Mouse (Mus musculus) brain, adult 2 months (tissue): Measurements from ENCODE around the gene Haao.
A peak's percentile ranks its signal among the peaks of the same experiment; 100 is the strongest.
"Not testable (repeated sequence)": the region's sequence is repeated elsewhere in the genome, so short reads cannot be mapped to it uniquely, and the experiment has no call there.

Experiments used
- DNase-seq: peaks from one replicate; pipeline ENCODE4 v3.0.0; 2011; ENCODE audit warnings: low read depth, low spot score

The Haao gene

DNA sequence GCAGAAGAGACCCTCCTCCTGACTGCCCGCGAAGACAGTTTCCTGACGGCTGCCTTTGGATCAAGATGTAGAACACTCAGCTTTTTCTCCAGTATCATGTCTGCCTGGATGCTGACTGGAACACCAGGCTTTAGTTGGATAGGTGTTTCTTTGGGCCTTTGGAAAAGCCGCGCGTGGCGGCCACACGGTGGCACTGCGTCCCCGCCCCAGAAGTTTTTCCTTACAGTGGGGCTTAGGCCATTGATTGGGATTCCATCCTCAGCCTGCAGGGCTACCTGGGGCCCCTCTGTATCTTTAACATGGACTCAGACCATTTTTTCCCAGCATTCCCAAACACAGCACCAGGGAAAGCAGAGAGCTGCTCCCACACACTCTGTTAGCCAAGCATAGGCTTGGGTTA is 18.8 kb upstream of the Haao start:
- peak; percentile 67 for DNase-seq

DNA sequence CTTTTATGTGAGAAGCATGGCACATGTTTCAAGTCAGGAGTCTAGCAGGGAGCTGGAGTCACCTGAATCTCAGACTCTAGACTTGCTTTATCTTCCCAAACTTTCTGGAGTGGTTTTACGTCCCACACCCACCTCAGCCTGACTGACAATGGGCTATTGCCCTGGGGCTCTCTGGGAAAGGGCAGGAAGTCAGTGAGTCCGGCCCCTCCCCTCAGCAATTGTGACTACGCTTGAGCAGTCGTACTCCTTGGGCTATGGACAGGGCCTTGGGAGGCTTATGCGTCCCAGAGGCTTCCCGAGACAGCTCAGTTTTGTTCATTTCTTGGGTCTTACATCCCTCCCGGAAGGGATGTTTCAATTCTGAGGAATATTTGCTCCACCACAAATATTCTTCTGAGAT is 17.6 kb upstream of the Haao start:
- no peak for DNase-seq

DNA sequence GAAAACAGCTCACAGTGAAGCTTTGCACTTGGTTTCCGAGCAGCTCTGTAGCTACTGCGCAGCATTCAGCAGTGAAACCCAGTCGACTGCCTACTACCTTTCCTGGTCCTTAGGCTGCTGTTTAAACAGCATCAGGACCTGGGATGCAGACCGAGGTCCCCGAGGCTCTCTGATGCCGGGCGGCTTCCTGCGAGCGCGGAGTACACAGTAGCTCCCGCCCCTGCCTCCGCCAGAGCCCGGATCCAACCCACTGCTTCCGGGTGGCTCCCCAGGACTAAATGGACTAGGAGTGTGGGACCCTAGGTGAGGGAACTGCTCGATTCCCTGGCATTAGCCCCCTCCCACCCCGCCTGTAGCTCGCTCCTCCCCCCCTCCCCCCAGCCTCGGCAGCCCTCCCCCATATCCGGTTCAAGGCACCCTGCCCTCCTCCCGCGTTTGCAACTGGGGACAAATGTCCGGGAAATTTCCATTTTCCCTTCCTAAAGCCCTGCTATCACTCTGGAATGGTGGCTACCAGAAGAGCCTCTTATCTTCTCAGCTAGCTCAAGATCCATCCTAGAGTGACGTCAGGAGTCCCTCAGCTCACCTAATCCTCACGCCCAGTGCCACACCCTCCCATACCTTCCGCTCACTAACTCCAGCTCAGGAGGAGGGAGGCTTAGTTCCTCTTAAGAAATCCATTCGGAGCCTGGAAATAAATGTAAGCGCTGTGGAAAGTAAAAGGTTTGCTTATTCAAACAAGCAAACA is 14.5 kb upstream of the Haao start:
- DNase-seq, result peak; percentile 87

DNA sequence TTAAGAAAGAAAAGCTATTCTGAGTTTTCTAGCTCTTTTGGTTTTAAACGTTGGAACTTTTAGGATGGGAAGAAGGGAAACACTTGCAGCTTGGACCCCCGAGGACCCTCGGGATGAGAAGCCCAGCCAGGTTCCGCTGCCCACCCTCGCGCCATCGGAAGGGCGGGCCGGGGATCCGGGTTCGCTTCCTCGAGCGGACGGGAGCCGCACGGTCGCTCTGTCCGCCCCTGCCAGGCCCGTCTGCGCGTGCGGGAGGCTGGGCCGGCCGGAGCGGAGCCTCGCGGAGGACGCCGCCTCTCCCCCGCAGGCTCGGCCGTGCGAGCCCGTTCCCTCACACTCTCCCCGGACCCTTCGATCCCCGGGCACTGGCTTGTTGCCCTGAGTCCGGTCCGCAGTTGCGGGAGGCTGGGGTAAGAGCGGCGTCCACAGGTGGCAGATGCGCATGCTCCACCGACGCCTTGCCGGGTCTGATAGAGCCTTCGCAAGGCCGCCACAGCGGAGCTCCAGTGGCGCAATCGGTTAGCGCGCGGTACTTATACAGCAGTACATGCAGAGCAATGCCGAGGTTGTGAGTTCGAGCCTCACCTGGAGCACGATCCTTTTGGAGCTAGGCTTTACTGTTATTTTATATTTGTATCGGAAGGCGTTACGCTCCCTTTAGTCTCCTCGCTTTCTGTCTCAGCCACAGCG is 13.8 kb upstream of the Haao start:
- peak; percentile 97 for DNase-seq

DNA sequence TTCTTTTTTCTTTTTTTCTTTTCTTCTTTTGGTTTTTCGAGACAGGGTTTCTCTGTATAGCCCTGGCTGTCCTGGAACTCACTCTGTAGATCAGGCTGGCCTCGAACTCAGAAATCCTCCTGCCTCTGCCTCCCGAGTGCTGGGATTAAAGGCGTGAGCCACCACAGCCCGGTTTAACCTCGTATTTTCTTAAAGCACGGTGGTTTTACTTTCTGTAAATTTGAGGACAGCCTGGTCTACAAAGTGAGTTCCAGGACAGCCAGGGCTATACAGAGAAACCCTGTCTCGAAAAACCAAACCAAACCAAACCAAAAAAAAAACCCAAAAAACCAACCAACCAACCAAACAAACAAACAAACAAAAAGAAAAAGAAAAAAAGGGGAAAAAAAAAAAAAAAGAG is 13.2 kb upstream of the Haao start:
- DNase-seq, result not testable (repeated sequence)

DNA sequence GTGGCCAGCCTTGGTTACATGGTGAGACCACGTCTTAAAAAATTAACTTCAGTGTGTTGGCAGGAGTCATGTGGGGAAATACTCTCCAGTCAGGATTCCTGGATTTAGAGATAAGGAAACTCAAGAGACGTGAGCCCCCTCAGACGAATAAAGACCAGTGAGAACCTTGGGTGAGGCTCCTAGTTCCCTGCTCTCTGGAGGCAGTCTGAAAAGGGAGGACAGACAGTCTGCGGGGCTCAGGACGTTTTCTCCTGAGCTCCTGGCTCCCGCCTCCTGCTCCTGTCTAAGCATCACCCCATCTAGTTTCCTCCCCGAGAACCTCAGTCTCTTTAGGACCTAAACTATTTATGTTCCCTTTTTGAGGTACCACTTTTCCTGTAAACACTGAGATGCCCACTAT is 12.5 kb upstream of the Haao start:
- no peak for DNase-seq

DNA sequence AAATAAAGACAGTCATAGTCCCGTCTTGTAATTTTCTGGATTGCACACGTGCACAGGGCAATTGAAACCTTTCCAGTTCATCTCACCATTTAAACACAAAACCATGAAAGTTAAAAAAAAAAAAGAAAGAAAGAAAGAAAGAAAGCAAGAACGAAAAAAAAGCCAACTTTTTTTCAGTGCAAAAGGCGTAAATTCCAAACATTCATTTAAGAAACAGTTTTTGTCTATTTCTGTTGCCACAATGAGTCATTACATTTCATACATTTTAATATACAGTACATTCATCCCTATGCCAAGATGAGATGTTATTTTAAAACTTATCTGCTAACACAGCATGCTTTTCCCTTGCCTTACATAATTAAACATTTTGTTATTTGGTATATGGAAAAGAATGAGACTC is 11.9 kb upstream of the Haao start:
- peak; percentile 55 for DNase-seq

DNA sequence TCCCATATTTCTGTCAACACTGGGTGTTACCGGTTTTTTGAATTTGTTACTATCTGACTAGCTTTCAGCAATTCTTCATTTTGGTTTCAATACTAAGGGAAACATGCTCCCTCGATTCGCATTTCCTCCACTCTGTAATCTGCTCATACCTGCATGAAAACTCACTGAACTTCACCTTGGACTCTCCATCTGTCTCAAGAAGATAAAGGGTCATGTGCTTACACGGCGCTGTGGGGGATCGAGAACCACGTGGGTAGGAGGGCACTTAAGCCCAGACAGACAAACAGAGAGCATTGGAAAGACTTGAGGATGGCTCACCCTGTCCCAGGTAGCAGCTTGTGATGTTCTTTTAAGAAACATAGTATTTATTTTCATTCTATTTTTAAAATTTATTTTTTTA is 10.7 kb upstream of the Haao start:
- no peak for DNase-seq

DNA sequence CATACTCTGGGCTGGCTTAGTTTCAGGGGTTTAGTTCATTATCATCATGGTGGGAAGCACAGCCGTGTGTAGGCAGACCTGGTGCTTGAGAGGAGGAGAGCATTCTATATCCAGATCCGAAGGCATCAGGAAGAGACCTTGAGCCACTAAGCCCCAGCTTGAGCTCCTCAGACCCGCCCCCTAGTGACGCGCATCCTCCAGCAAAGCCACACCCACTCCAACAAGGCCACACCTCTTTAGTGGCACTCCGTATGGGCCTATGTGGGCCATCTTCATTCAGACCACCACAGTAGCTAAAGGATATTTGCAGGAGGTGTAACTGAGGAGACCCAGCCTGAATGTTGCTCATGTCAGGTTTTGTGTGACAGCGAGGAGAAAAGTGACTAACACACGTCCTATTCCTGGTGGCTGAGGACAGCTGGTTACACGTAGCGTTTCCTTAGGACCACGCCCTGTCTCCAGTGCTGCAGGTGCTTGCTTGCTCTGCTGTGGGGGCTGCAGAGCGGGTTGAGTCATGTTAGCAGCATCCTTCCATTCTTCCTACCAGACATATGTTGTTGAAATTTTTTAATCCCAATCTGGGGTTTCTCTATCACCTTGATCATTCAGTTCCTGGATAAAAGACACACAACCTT is 6.6 kb upstream of the Haao start:
- peak; percentile 76 for DNase-seq

DNA sequence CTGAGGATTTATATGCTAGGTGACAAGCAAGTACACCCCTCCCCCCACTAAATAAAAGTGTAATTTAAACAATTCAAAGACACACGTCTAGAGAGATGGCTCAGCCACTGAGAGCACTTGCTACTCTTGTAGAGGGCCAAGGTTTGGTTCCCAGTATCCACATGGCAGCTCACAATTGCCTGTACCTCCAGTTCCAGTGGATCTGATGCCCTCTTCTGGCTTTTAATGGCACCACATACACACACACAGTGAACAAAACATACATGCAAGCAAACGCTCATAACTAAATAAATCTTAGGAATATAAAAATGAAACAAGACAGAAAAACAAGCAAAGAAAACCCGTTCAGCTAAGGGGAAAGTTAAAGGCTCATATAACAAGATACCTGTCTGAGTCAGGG is 6.1 kb upstream of the Haao start:
- DNase-seq, result no peak

DNA sequence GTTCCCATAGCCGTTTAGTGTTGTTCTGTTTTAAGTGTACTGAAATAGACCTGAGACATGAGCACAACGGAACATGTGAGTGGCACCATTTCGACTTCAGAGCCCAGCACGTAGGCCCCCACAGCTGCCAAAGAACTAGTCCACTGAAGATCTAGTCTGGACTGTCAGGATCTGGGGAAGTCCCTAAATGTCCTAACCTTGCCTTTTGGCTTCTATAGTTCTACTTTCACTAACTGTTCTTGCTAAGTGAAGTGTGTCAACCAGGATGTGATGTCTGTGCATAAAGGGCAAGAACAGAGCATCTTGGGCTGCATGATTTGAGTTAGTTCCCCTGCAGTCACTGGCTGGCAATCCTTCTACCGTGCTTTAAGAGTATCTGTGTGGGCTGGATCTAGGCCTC is 3.1 kb upstream of the Haao start:
- no peak for DNase-seq

DNA sequence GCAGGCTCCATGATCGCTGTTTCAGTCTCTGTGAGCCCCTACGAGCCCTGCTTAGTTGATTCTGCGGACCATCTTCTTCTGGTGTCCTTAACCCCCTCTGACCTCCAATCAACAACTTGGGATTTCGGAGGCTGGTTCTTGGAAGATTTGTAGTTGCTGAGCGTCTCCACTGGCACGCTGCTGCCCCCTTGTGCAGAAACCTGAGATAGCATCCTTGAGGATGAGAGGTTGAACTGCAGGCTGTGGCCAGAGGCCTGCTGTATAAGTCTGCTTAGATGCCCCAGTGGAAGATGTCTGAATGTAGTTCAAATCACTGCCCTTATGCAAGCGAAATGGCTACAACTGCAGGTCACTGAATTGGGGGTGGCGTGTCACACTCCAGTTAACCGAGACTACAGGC is 2.7 kb upstream of the Haao start:
- DNase-seq, result peak; percentile 90

DNA sequence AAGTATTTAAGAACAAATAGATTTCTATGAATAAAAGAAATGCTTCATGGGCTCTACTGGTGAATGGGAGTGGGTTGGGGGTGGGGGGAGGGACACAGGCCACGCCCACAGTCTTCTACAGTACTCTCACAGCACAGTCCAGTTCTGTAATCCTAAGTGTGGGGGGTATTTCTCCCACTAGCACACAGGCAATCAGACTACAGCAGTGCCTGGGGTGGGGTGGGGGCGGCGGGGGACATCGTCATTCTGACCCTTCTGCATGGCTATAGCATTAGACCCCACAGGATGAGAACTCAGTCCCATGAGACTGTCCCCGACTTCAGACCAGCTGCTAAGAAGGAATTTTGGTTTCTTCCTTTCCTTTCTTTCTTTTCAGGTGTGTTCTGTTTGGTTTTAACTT is 2.0 kb upstream of the Haao start:
- no peak for DNase-seq

DNA sequence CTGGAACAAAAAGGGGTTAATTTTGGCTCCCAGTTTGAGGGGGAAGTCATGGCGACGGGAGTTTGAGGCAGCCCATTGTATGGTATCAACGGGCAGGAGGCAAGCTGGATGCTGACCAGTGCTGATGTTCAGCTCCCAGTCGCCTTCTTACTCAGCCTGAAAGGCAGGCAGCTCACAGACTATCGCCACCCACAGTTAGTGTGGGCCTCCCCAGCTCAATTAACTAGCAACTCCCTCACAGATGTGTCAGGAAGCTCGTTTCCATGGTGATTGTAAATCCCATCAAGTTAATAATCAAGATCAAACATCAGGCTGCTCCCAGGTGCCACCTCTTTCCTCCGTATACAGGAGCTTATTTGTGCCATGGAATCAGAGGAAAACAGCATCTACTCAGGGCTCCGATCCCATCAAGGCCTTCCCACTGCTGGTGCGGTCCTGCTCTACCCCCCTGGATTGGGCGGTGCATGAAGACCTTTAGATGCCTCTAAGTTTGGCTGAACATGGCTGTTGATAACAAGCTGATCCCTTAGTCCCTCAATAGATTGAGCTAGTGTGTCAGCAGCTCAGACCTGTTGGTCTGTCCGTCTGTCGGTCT is 1.4 kb upstream of the Haao start:
- DNase-seq, result peak; percentile 55

DNA sequence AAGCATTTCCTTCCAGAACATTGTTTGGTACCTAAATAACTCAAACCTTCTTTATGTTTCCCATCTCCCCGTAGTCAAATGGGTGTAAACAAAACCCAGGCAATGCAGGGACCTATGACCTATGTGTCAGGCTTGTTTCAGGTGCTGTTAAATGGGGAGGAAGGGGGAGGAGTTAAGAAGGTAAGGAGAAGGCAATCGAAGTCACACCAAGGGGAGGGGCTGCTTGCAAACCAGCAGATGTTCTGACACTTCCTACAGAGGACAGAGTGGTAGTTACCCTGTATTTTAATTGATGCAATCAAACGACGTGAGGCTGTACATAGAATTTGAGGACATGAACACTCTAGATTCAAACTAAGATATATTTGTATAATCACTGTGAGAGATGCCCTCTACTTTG is 719 bp upstream of the Haao start:
- no peak for DNase-seq

DNA sequence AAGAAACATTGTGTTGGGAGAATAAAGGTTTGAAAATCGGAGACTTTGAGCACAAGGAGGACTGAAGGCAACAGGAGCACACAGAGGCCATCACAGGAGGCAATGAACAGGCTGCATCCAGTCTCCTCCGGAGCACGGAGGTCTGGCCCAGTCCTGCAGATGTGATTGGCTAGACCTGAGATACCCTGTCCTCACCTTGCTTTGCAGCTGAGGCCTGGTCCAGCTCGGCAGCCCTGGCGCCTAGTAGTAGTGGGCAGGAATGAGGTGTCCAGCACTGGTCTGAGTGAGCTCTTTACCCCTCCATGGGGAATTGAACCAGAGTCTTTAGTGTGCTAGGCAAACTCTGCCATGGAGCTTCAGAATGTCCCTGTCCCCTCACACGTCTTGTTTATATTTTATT is 663 bp downstream of the Haao start:
- no peak for DNase-seq

DNA sequence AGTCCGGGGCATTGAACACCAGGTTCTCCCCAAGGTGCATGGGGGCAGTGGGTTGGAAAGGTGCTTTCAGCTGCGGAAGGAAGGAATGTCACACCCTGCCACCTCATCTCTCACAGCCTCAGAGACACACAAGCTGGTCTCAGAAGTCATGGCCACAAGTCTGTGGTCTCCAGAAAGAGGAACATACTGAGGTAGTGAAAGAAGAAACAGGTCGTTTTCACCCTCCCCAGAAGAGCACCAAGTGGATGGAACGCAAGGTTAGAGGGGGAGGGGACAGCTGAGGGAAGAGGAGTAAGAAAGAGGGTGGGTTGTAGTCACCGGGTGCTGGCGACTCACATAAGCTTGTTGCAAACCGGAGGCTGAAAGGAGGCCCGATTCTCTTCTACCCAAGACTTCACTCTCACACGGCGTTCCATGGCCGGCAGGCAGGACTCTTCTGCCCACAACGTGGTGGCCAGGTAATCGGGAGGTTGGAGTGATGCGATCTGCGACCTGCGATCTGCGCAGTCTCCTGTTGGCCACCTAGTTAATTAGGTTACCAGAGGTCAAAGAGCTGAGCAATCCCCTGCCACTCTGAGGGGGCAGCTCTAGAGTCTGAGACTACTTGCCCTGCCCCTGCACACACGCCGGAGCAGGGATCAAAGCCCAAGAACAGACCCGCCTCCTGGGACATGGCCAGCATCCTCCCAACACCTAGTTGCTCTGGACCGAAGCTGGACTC is 1.3 kb downstream of the Haao start:
- DNase-seq, result no peak

DNA sequence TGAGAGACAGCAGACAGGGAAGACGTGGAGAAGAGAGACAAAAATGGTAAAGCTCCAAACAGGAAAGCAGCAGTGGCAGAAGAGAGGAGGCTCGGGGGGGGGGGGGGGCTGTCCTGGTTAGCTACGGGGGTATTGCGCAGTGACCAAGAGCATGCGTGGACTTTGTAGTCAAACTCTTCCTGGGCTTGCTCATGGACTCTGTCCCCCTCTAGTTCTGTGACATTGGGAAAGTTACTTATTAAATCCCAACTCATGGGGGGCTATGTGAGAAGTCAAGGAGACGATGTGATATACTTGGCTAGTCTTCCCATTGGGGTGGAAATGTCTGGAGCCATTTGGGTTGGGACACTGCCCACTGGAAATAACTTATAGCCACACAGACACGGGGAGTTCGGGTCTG is 2.2 kb downstream of the Haao start:
- DNase-seq, result no peak

DNA sequence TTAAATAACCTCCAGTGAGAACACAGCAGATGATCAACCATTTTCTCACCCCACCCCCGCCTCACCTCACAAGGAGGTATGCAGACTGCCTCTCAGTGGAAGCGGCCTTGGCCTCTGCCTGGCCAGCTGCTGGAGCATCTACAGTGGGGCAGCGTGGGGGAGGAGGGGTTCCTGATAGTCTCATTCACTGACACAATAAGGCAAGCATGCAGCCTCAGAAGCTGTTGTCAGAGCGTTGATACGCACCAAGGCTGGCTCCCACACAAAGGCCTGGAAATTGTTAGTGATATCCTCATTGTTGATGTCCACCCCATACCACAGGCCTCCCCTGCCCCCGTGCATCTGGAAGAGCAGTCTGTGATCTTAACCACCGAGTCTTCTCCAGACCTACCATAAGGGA is 4.0 kb downstream of the Haao start:
- no peak for DNase-seq

DNA sequence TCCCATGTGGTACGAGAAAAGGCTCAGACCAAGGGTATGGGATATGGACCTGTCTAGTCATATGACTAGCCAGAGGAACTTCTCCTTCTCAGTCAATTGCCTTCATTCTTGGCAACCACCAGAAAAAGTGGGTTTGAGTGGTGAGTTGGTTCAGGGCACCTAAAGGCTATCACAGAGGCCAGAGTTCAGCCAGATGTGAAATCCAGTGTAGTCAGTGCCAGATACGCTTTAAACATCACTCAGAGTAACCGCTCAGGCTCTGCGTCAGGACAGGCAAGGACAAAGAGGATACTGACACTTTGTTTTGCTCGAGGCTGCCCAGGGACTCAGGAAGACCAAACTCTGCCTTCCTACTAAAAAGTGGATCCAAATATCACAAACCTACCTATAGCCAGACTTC is 6.8 kb downstream of the Haao start:
- no peak for DNase-seq

DNA sequence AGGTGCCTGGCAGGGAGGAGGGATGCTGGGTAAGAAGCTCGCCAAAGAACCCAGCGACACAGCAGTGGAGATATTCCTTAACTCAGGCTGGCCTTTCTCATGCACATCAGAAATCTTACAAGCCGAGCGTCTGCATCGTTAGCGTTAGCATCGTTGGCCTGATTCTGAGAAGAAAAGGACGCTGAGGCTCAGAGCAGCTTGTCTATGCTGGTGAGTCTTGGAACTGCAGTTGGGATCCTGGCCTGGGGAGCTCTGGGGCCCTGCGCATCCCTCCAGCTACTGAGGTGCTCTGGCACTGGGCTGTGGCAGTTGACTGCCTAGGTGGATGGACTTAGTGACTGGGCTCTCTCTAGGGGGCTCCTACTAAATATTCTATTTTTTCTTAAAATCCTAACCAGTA is 8.6 kb downstream of the Haao start:
- DNase-seq, result peak; percentile 67

DNA sequence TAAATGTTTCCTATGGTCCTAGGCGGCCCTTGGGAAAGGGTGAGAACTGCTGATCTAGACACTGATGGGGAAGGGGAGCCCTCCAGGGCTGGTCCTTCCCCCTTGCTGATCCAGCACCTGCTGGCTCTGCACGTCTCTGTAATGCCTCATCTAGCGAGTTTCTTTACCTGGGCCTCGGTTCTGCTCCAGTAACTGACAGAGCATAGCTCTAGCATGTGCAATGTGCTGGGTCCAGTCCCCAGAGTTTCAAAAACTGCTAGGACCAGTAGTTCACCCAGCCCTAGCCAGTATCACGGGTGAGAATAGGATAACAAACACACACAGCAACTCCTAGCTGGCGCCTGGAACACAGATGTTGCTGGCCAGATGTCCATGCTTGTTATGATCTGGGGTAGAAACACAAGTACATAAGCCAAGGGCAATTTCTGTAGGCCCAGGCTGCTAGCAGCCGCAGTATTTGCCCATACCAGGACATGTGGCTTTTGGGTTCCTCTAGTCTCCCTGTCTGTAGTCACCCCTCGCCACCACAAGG is 10.0 kb downstream of the Haao start:
- DNase-seq, result no peak
